Mouse (Mus musculus): ENCODE measurements around the gene Cmss1.

Cmss1 gene

GRCm38 (mm10) chr16:57558258-57558657, 48.4 kb downstream of the Cmss1 start:
- no peak for DNase-seq (ENCODE audit: extremely low read depth, low read depth)

- DNase-seq (ENCODE audit: extremely low read depth, low read depth): no peak
Measured at GRCm38 (mm10) chr16:57556244-57556643, 50.4 kb downstream of the Cmss1 start.

- no peak for DNase-seq (ENCODE audit: extremely low read depth, low read depth)
Measured at GRCm38 (mm10) chr16:57555667-57556066, 51.0 kb downstream of the Cmss1 start.

DNA sequence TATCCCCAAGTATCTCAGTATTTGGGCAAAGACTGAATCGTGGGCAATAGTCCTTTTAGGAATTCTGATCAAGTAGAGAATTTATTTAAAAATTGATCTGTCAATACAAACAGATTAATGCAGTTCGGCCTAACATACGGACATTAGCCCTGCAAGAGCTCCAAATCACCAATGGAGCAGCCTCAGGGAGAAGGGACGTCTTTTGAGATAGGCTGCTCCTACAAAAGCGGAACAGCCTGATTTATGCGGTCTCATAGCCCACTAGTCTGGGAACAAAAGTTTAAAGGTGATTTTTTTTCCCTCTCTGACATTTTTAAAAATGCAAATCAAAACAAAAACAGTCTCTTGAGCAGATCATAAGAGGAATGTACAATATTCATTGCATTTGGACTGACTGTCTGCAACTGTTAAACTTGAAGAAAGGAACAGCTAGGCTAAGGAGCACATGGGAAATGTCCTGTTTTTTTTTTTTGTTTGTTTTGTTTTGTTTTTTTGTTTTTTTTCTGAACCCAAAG, 51.7 kb downstream of the Cmss1 start:
- DNase-seq (ENCODE audit: extremely low read depth, low read depth): no peak

- DNase-seq (ENCODE audit: extremely low read depth, low read depth): no peak
Measured at GRCm38 (mm10) chr16:57553235-57553634, 53.4 kb downstream of the Cmss1 start.

GRCm38 (mm10) chr16:57552709-57553108, 54.0 kb downstream of the Cmss1 start:
- no peak for DNase-seq (ENCODE audit: extremely low read depth, low read depth)

DNA sequence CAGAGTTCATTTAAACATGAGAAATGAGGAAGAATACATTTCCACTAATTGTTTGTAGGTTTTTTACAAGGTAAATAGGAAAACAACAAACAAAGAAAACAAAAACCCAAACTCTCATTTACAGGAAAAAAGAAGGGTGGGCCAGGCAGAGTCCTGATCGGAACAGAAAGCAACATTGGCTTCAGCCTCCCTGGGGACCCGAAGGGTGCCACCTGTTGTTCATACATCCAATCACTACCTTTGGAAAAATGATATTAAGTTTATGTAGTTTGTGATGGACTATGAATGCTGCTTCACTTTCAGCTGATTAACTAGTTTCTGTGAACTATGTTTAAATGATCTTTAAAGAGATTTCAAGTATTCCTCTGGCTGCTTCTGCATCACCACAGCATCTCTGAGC, 55.0 kb downstream of the Cmss1 start:
- DNase-seq (ENCODE audit: extremely low read depth, low read depth): no peak

GRCm38 (mm10) chr16:57550817-57551216, 55.8 kb downstream of the Cmss1 start:
- DNase-seq (ENCODE audit: extremely low read depth, low read depth): no peak

GRCm38 (mm10) chr16:57550088-57550487, 56.6 kb downstream of the Cmss1 start:
- peak; percentile 39 for DNase-seq (ENCODE audit: extremely low read depth, low read depth)

GRCm38 (mm10) chr16:57549061-57550037, 57.3 kb downstream of the Cmss1 start:
- peak; percentile 36 for DNase-seq (ENCODE audit: extremely low read depth, low read depth)

GRCm38 (mm10) chr16:57548608-57549007, 58.1 kb downstream of the Cmss1 start:
- DNase-seq (ENCODE audit: extremely low read depth, low read depth): no peak

GRCm38 (mm10) chr16:57546355-57546754, 60.3 kb downstream of the Cmss1 start:
- no peak for DNase-seq (ENCODE audit: extremely low read depth, low read depth)

- DNase-seq (ENCODE audit: extremely low read depth, low read depth): no peak
Measured at GRCm38 (mm10) chr16:57544441-57544840, 62.2 kb downstream of the Cmss1 start.

GRCm38 (mm10) chr16:57543243-57543642, 63.4 kb downstream of the Cmss1 start:
- DNase-seq (ENCODE audit: extremely low read depth, low read depth): peak; percentile 15

DNA sequence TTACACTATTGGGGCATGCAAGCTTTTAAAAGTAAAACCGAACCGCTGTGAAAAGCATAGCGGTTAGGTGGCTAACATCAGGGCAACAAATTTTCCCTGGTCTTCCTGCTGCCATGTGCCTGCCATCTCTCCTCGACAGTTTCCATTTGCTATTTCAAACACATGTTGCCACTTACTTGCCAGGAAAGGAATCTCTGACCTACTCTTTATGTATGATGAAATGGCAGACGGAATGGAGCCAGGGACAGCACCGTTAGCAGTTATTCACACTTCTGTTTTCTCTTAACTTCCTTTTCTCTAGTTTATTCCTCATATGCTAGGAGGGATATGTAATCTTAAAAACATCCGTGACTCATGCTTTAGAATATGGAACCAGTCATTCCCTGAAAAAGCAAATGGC, 70.2 kb downstream of the Cmss1 start:
- DNase-seq (ENCODE audit: extremely low read depth, low read depth): no peak

DNA sequence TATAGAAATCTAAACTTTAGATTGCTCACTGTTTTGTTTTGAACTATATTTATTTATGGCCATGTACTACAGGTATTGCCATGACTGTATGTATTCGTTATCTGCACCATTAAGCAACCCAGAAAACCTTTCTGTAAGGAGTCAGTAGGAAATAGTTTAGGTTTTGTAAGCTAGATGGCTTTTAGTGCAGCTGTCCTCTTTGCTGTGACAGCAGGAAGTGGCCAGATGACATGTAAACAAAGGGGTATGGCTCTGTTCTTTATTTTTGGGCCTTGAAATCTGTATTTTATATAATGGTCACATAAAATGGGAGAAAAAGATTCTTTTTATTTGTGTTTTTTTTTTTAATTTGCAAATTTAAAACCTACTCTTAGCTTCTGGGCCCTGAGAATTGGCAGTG, 71.9 kb downstream of the Cmss1 start:
- DNase-seq (ENCODE audit: extremely low read depth, low read depth): no peak

DNA sequence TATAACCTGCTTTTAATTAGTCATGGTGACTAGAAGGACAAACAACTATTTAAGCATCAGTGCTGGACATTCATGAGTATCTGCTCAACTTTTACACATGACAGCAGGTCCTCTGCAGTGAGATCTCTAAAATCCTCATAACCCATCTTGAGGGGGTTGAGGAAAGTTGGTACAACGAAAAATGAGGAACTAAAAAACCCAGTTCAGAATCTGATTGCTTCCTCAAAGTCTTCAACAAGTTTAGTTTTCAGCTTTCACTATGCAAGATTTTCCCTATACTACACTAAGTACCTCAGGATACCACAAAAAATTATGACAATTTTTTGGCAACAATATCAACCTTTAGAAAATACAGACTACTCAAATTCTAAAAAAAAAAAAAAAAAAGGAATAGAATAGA, 72.3 kb downstream of the Cmss1 start:
- no peak for DNase-seq (ENCODE audit: extremely low read depth, low read depth)

DNA sequence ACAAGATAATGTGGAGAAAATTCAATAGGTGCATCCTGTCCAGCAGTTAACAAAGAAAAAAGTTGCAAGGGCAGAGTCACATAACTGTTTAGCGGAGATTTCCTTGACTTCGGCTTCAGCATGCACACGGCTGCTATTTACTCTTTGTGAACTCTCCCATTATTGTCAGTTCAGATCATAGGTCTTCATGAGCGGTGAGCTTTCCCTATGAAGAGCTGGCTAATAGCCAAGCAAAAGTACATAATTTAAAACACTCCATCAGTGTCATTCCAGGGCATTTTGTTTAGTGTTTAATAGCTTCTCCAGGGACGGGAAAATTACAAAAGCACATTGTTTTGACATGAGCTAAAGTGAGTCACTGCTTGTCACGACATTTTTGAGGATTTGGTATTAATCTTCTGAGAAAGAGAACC, 74.6 kb downstream of the Cmss1 start:
- no peak for DNase-seq (ENCODE audit: extremely low read depth, low read depth)

- no peak for DNase-seq (ENCODE audit: extremely low read depth, low read depth)
Measured at GRCm38 (mm10) chr16:57530547-57530946, 76.1 kb downstream of the Cmss1 start.

DNA sequence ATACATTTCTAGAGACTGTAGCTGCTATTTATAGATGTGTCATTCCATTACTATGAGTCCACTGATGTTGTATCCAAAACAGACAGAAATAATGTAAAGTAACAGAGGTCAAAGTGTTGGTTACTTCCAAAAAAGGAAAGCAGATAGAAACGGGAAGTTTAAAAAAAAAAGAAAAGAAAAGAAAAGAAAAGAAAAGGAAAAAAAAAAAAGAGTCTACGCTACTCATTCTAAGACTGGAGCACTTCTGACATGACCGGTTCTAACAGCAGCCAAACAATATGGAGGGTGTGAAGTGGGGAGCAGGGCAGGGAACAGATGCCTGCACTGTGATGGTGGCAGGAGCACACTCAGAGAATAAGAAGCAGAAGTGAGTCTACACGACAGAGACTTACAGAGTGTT, 78.2 kb downstream of the Cmss1 start:
- no peak for DNase-seq (ENCODE audit: extremely low read depth, low read depth)

- no peak for DNase-seq (ENCODE audit: extremely low read depth, low read depth)
Measured at GRCm38 (mm10) chr16:57526893-57527292, 79.8 kb downstream of the Cmss1 start.

GRCm38 (mm10) chr16:57525476-57525875, 81.2 kb downstream of the Cmss1 start:
- no peak for DNase-seq (ENCODE audit: extremely low read depth, low read depth)

GRCm38 (mm10) chr16:57525046-57525445, 81.6 kb downstream of the Cmss1 start:
- no peak for DNase-seq (ENCODE audit: extremely low read depth, low read depth)

Data from MEL-GATA-1-ER (cell line).